25 mouse cellular contexts compared by ENCODE assay signal in genomic region chr1:33556638-33557037, GRCm38 (mm10).
"Had no signal": no experiment of that assay in that cellular context is flagged by ENCODE, and none has a peak within 500 bp of the region (broad histone marks: within the 10 kb centered on the region; RNA-seq: fewer than 3 reads in every experiment).

No protein-coding gene starts in this region.

- H3K4me1 ChIP-seq: heart, embryonic 10.5 days; hindbrain, embryonic 10.5 days; hindbrain, embryonic 13.5 days; hindbrain, embryonic 15.5 days; intestine, embryonic 15.5 days; limb, embryonic 15.5 days; liver, embryonic 12.5 days had no signal

- H3K27ac ChIP-seq: heart, embryonic 10.5 days; hindbrain, embryonic 10.5 days; hindbrain, embryonic 13.5 days; hindbrain, embryonic 15.5 days; intestine, embryonic 15.5 days; layer of hippocampus, adult 2 months; left cerebral cortex, adult 2 months; limb, embryonic 13.5 days; limb, embryonic 15.5 days; liver, embryonic 12.5 days; liver, embryonic 14.5 days had no signal

- ATAC-seq: inflammation-experienced regulatory T-cells, adult 6 months; intestine, embryonic 15.5 days; intestine, postnatal 0 days; liver, embryonic 12.5 days had no signal

- H3K9me3 ChIP-seq: heart, embryonic 10.5 days; heart, embryonic 12.5 days; hindbrain, embryonic 10.5 days; hindbrain, embryonic 13.5 days; hindbrain, embryonic 15.5 days; intestine, embryonic 15.5 days; limb, embryonic 13.5 days; limb, embryonic 15.5 days; liver, embryonic 12.5 days had no signal

- H3K9ac ChIP-seq: heart, embryonic 12.5 days; hindbrain, embryonic 13.5 days; hindbrain, embryonic 15.5 days; intestine, embryonic 15.5 days; limb, embryonic 13.5 days; limb, embryonic 15.5 days; liver, embryonic 12.5 days; liver, embryonic 14.5 days had no signal

- H3K4me3 ChIP-seq: heart, embryonic 10.5 days; heart, embryonic 12.5 days; hindbrain, embryonic 10.5 days; hindbrain, embryonic 13.5 days; hindbrain, embryonic 15.5 days; intestine, embryonic 15.5 days; layer of hippocampus, adult 2 months; left cerebral cortex, adult 2 months; limb, embryonic 13.5 days; limb, embryonic 15.5 days; liver, embryonic 12.5 days had no signal

- H3K4me2 ChIP-seq: heart, embryonic 12.5 days; hindbrain, embryonic 13.5 days; hindbrain, embryonic 15.5 days; intestine, embryonic 15.5 days; limb, embryonic 13.5 days; limb, embryonic 15.5 days; liver, embryonic 12.5 days had no signal

- DNase-seq: gastrocnemius, postnatal 14 days; gastrocnemius, postnatal 36 days; heart, adult 18-20 months; heart, postnatal 10 days; heart, postnatal 4 days; kidney, adult 18-20 months; kidney, adult 8-10 months; kidney, postnatal 10 days; kidney, postnatal 25 days; kidney, postnatal 4 days; left cerebral cortex, postnatal 4 days had no signal

- H3K27me3 ChIP-seq: heart, embryonic 12.5 days; hindbrain, embryonic 13.5 days; hindbrain, embryonic 15.5 days; intestine, embryonic 15.5 days; limb, embryonic 13.5 days; limb, embryonic 15.5 days; liver, embryonic 12.5 days had no signal

- H3K36me3 ChIP-seq: heart, embryonic 10.5 days; heart, embryonic 12.5 days; hindbrain, embryonic 10.5 days; hindbrain, embryonic 13.5 days; hindbrain, embryonic 15.5 days; intestine, embryonic 15.5 days; limb, embryonic 13.5 days; limb, embryonic 15.5 days had no signal
